8 mouse cellular contexts compared by ENCODE assay signal in the genomic region with DNA sequence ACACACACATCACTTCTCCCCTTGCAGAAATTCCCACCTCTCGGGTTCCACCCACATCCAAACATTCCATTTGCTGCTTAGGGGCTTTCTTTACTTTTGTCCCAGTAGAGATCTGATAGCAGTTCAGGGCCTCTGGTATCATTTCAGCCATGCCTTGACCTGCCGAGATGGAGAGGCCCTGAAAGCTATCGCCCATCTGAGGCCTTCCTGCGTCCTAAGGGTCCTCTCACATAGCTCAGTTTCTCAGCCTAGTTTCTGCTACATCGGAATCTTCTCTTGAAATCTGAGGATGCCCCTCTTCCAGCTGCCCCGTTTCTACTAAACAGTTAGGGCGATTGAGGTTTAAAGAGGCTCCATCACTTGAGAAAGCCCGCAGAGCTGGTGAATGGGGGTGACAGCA. TPM values are rescaled to one million over a fixed set of nuclear protein-coding genes. Genes with fewer than 3 reads are reported as not detected.
A peak's percentile ranks its signal among the peaks of the same experiment; 100 is the strongest.
DNase-seq lines count a peak whose midpoint lies in the region; ATAC-seq and TF ChIP-seq lines count a peak whose summit lies in the region.

No protein-coding gene starts in this region.

- peaks cover 69% of the 10 kb centered on the region for H3K4me1 ChIP-seq in heart, embryonic 10.5 days
- H3K4me1 ChIP-seq in E14TG2a.4 (replicated peaks; ENCODE audit: low read depth, low read length), result peaks cover 89% of the 10 kb centered on the region
- peaks cover 52% of the 10 kb centered on the region for H3K4me1 ChIP-seq in forebrain, embryonic 16.5 days (replicated peaks; ENCODE audit: control insufficient read depth, insufficient read depth, low read length)
- peaks cover 90% of the 10 kb centered on the region for H3K4me1 ChIP-seq in liver, embryonic 13.5 days (replicated peaks)

- H3K4me3 ChIP-seq in heart, embryonic 10.5 days, result peak overlapping the region; percentile 77
- H3K4me3 ChIP-seq in E14TG2a.4 (replicated peaks; ENCODE audit: low read length), result peak overlapping the region; percentile 98
- H3K4me3 ChIP-seq in forebrain, embryonic 16.5 days (replicated peaks; ENCODE audit: low read length), result peak overlapping the region; percentile 63
- peak overlapping the region; percentile 92 for H3K4me3 ChIP-seq in liver, embryonic 13.5 days (replicated peaks)

- DNase-seq in heart, embryonic 10.5 days (ENCODE audit: low spot score), result no peak
- no peak for DNase-seq in heart, adult 9 months (ENCODE audit: low spot score in 2 of 2)
- peak; percentile 35 for DNase-seq in liver, embryonic 13.5 days
- no peak for DNase-seq in ovary, postnatal 14 days (ENCODE audit: low spot score)
- DNase-seq in gastrocnemius, adult 18-20 months (ENCODE audit: low spot score), result no peak
- DNase-seq in left cerebral cortex, adult 11 months (ENCODE audit: low spot score), result no peak

- peaks cover 9% of the 10 kb centered on the region for H3K36me3 ChIP-seq in heart, embryonic 10.5 days
- peaks cover 54% of the 10 kb centered on the region for H3K36me3 ChIP-seq in E14TG2a.4 (ENCODE audit: insufficient read depth, low read length)
- H3K36me3 ChIP-seq in forebrain, embryonic 16.5 days (ENCODE audit: control insufficient read depth, insufficient read depth), result no peaks in the 10 kb centered on the region
- peaks cover 30% of the 10 kb centered on the region for H3K36me3 ChIP-seq in liver, embryonic 13.5 days

- no peak for ATAC-seq in forebrain, embryonic 16.5 days
- ATAC-seq in liver, embryonic 13.5 days (ENCODE audit: low read depth), result no peak

- H3K4me2 ChIP-seq in forebrain, embryonic 16.5 days (ENCODE audit: low read length), result peak overlapping the region; percentile 95
- H3K4me2 ChIP-seq in liver, embryonic 13.5 days, result peak overlapping the region; percentile 100

- H3K9ac ChIP-seq in forebrain, embryonic 16.5 days (replicated peaks; ENCODE audit: low read depth, low read length), result 0 out of 2 replicates have a peak overlapping the region, but pooled peaks have one; percentile 79
- peak overlapping the region; percentile 97 for H3K9ac ChIP-seq in liver, embryonic 13.5 days

- peaks cover 41% of the 10 kb centered on the region for H3K27me3 ChIP-seq in heart, embryonic 10.5 days (ENCODE audit: insufficient read depth, poor library complexity, severe bottlenecking)
- no peaks in the 10 kb centered on the region for H3K27me3 ChIP-seq in E14TG2a.4 (ENCODE audit: insufficient read depth, low read length)
- no peaks in the 10 kb centered on the region for H3K27me3 ChIP-seq in forebrain, embryonic 16.5 days (replicated peaks; ENCODE audit: control insufficient read depth, insufficient read depth, low read length)
- no peaks in the 10 kb centered on the region for H3K27me3 ChIP-seq in liver, embryonic 13.5 days

- TF ChIP-seq CTCF in E14TG2a.4 (conservative IDR thresholded peaks at IDR 0.05; ENCODE audit: low read length), result no peak

- peak overlapping the region; percentile 88 for H3K27ac ChIP-seq in heart, embryonic 10.5 days
- no peak overlapping the region for H3K27ac ChIP-seq in forebrain, embryonic 16.5 days (ENCODE audit: low read length)
- H3K27ac ChIP-seq in liver, embryonic 13.5 days, result peak overlapping the region; percentile 97

- WGBS in heart, embryonic 10.5 days, result 32% methylated on average over 8 of the region's 8 CpGs
- WGBS in forebrain, embryonic 16.5 days, result 53% methylated on average over 8 of the region's 8 CpGs
- 19% methylated on average over 8 of the region's 8 CpGs for WGBS in liver, embryonic 13.5 days (ENCODE audit: insufficient replicate concordance)

- no peaks in the 10 kb centered on the region for H3K9me3 ChIP-seq in heart, embryonic 10.5 days
- H3K9me3 ChIP-seq in E14TG2a.4 (ENCODE audit: low read length), result no peaks in the 10 kb centered on the region
- H3K9me3 ChIP-seq in forebrain, embryonic 16.5 days (ENCODE audit: control insufficient read depth, low read length), result no peaks in the 10 kb centered on the region
- no peaks in the 10 kb centered on the region for H3K9me3 ChIP-seq in liver, embryonic 13.5 days (replicated peaks)

RNA-seq across cellular contexts. Expression of a gene that starts 5.2 kb away (rescaled TPM):
- polyA plus RNA-seq in heart, embryonic 10.5 days (2016; fragmentation: Nextera tagmentation; extraction: Ambion mirVana), result 75.0 and 75.1 TPM in 2 replicates
- polyA plus RNA-seq in forebrain, embryonic 16.5 days (2015; fragmentation: Nextera tagmentation; extraction: Ambion mirVana), result 79.7 and 85.1 TPM in 2 replicates
- polyA plus RNA-seq in liver, embryonic 13.5 days (2015; fragmentation: Nextera tagmentation; extraction: Ambion mirVana), result 215 and 233 TPM in 2 replicates
- 10 to 100 TPM; 31.9 to 32.4 TPM for total RNA-seq in gastrocnemius, adult 18-20 months (2021)

RNA-seq across cellular contexts. Expression of a gene that starts 7.7 kb away (rescaled TPM):
- 0.31 and 0.41 TPM in 2 replicates for polyA plus RNA-seq in heart, embryonic 10.5 days (2016; fragmentation: Nextera tagmentation; extraction: Ambion mirVana)
- polyA plus RNA-seq in forebrain, embryonic 16.5 days (2015; fragmentation: Nextera tagmentation; extraction: Ambion mirVana), result not detected in 2 replicates
- polyA plus RNA-seq in liver, embryonic 13.5 days (2015; fragmentation: Nextera tagmentation; extraction: Ambion mirVana), result 0.42 and 0.59 TPM in 2 replicates
- total RNA-seq in gastrocnemius, adult 18-20 months (2021), result not detected

RNA-seq across cellular contexts. Expression of a gene that starts 21.1 kb away (rescaled TPM):
- 1,633 and 1,893 TPM in 2 replicates for polyA plus RNA-seq in heart, embryonic 10.5 days (2016; fragmentation: Nextera tagmentation; extraction: Ambion mirVana)
- 1,528 and 1,563 TPM in 2 replicates for polyA plus RNA-seq in forebrain, embryonic 16.5 days (2015; fragmentation: Nextera tagmentation; extraction: Ambion mirVana)
- polyA plus RNA-seq in liver, embryonic 13.5 days (2015; fragmentation: Nextera tagmentation; extraction: Ambion mirVana), result 1,012 and 1,064 TPM in 2 replicates
- 1,000 to 10,000 TPM; 1,074 to 1,224 TPM for total RNA-seq in gastrocnemius, adult 18-20 months (2021)

RNA-seq across cellular contexts. Expression of a gene that starts 30.5 kb away (rescaled TPM):
- polyA plus RNA-seq in heart, embryonic 10.5 days (2016; fragmentation: Nextera tagmentation; extraction: Ambion mirVana), result 107 and 118 TPM in 2 replicates
- 91.5 and 93.3 TPM in 2 replicates for polyA plus RNA-seq in forebrain, embryonic 16.5 days (2015; fragmentation: Nextera tagmentation; extraction: Ambion mirVana)
- polyA plus RNA-seq in liver, embryonic 13.5 days (2015; fragmentation: Nextera tagmentation; extraction: Ambion mirVana), result 58.0 and 58.6 TPM in 2 replicates
- 10 to 100 TPM; 16.2 to 17.7 TPM for total RNA-seq in gastrocnemius, adult 18-20 months (2021)

RNA-seq across cellular contexts. Expression of a gene that starts 38.7 kb away (rescaled TPM):
- 2.8 and 3.7 TPM in 2 replicates for polyA plus RNA-seq in heart, embryonic 10.5 days (2016; fragmentation: Nextera tagmentation; extraction: Ambion mirVana)
- polyA plus RNA-seq in forebrain, embryonic 16.5 days (2015; fragmentation: Nextera tagmentation; extraction: Ambion mirVana), result 3.9 and 5.0 TPM in 2 replicates
- polyA plus RNA-seq in liver, embryonic 13.5 days (2015; fragmentation: Nextera tagmentation; extraction: Ambion mirVana), result 1.4 and 1.6 TPM in 2 replicates
- under 1 TPM; 0.30 to 0.47 TPM for total RNA-seq in gastrocnemius, adult 18-20 months (2021)
